Mouse (Mus musculus) testis, adult 2 months (tissue): ENCODE measurements at regions not wholly inside any gene's neighbourhood (a gene's known extent, or its start where the extent isn't known, plus 50 kb on each side); places are given as distances from the start of the nearest gene placed in this dataset.
"Not testable (repeated sequence)": the region's sequence is repeated elsewhere in the genome, so short reads cannot be mapped to it uniquely, and the experiment has no call there.

ENCODE experiments used
- H3K27ac ChIP-seq: fragments of 200-500 bp; 2 replicates; pipeline ENCODE4 v1.5.1; 2012; ENCODE audit warnings: low read depth, low read length; ENCODE audit not compliant: control insufficient read depth, insufficient read depth
- H3K27me3 ChIP-seq: fragments of 200-500 bp; 2 replicates; pipeline ENCODE4 v1.6.1; 2012; ENCODE audit warnings: mild to moderate bottlenecking, low read length, moderate library complexity; ENCODE audit not compliant: control insufficient read depth, insufficient read depth
- H3K36me3 ChIP-seq: fragments of 200-500 bp; 2 replicates; pipeline ENCODE4 v1.6.1; 2012; ENCODE audit warnings: mild to moderate bottlenecking, low read length; ENCODE audit not compliant: control insufficient read depth, insufficient read depth
- H3K4me1 ChIP-seq: fragments of 200-500 bp; 2 replicates; pipeline ENCODE4 v1.6.1; 2012; ENCODE audit warnings: low read length; ENCODE audit not compliant: control insufficient read depth, insufficient read depth
- H3K4me3 ChIP-seq: fragments of 200-500 bp; 2 replicates; pipeline ENCODE4 v1.5.1; 2012; ENCODE audit warnings: low read depth, mild to moderate bottlenecking, low read length, moderate library complexity, mixed read lengths; ENCODE audit not compliant: control insufficient read depth
- CTCF ChIP-seq: fragments of 200-500 bp; IDR thresholded peaks from 2 replicates; pipeline ENCODE4 v1.5.1; 2012; ENCODE audit warnings: low read depth, mild to moderate bottlenecking, inconsistent platforms, low read length, moderate library complexity; ENCODE audit not compliant: control insufficient read depth, insufficient read depth, insufficient replicate concordance
- POLR2A ChIP-seq: fragments of 200-500 bp; IDR thresholded peaks from 2 replicates; pipeline ENCODE4 v1.6.1; 2012; ENCODE audit warnings: low read depth, mild to moderate bottlenecking, inconsistent platforms, low read length, moderate library complexity; ENCODE audit not compliant: control insufficient read depth

DNA sequence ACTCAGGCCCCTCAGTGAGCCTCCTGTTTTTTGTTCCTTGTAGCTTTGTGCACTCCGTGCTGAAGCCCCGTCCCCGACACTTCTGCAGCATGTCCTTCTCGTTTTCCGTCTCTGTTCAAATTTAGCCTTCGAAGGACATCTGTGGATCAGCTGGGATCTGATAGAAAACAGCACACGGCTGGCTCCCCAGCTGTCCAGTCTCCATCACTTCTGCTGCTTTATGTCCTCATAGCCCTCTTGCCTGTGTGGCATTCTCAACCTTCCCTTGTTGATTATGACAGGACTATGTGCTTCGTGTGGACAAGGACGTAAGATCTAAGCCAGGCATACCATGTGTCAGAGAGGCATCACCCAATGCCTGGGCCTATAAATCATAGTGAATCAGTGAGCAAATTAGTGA lies 247.1 kb upstream of the Myo3a start:
- no peaks in the 10 kb centered on the region for H3K27me3 ChIP-seq
- no peak overlapping the region; the same call in 1 of the 2 replicates for H3K27ac ChIP-seq
- H3K4me1 ChIP-seq: no peaks in the 10 kb centered on the region
- peak overlapping the region; percentile 7 for H3K4me3 ChIP-seq
- no peak for TF ChIP-seq POLR2A
- TF ChIP-seq CTCF: no peak
- H3K36me3 ChIP-seq: no peaks in the 10 kb centered on the region

DNA sequence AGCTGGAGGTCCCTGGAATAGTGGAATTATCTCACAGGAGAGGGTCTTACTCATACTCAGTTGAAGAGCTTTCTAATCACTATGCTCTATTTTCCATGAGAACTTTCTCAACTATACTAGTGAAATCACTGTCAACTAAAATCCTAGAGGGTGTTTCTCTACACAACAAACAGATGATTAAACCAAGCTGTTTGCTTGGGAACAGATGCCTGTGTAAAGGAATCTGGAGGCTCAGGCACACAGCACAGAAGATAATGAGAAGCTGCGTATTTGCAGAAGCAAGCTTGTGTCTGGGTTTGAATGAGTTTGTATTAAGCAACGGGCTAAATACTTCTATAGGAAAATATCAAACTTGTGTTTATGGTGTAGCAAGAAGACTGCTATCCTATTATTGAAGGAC lies 202.9 kb upstream of the Myo3a start:
- Histone ChIP-seq H3K4me3 (no peak overlapping the region), H3K36me3 (no peaks in the 10 kb centered on the region)
- TF ChIP-seq CTCF (no peak), POLR2A (no peak)

DNA sequence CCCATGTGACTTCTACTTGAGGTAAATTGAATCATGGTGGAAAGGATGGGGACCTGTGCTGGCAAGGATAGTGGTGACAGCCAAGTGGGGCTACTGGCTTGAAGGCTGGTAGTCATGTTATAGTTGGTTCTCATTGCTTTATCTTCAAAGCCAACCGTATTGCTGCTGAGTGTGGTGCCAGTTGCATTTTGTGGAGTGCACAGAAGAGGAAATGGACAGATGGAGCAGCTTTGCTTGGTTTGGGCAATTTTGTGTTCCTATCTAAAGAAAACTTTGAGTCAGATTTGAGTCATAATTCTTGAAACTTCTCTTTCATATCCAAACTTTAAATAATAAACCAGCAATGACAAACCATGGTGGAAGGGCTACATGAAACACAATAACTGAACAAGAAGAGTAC lies 200.5 kb upstream of the Myo3a start:
- no peaks in the 10 kb centered on the region for H3K27me3 ChIP-seq
- TF ChIP-seq POLR2A (no peak), CTCF (no peak)

More for the DNA sequence above, 202.9 kb upstream of the Myo3a start:
- H3K4me1 ChIP-seq: no peaks in the 10 kb centered on the region
- no peaks in the 10 kb centered on the region for H3K27me3 ChIP-seq
- H3K27ac ChIP-seq: no peak overlapping the region

DNA sequence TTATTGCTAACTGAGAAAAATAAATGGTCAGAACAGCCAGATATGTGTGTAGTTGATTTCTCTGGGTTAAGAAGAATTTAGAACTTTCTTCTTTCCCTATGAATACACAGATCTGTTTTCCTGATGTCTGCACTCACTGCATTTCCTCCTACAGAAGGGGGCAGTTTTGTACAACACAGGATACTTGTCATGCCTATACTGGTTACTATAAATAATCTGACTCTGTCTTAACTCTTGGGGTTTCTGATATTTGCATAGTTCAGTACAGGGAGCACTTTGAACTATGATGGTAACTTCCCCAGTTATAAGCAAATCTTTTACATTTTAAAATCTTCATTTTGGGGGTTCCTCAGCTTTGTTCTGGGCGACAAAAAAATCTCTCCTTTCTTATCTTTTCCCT lies 198.7 kb upstream of the Myo3a start:
- Histone ChIP-seq H3K4me3 (no peak overlapping the region), H3K27ac (no peak overlapping the region), H3K27me3 (no peaks in the 10 kb centered on the region), H3K4me1 (no peaks in the 10 kb centered on the region), H3K36me3 (no peaks in the 10 kb centered on the region)
- no peak for TF ChIP-seq CTCF
- TF ChIP-seq POLR2A: no peak

More for the DNA sequence above, 200.5 kb upstream of the Myo3a start:
- H3K27ac ChIP-seq: no peak overlapping the region
- H3K4me1 ChIP-seq: no peaks in the 10 kb centered on the region
- no peaks in the 10 kb centered on the region for H3K36me3 ChIP-seq
- H3K4me3 ChIP-seq: no peak overlapping the region

DNA sequence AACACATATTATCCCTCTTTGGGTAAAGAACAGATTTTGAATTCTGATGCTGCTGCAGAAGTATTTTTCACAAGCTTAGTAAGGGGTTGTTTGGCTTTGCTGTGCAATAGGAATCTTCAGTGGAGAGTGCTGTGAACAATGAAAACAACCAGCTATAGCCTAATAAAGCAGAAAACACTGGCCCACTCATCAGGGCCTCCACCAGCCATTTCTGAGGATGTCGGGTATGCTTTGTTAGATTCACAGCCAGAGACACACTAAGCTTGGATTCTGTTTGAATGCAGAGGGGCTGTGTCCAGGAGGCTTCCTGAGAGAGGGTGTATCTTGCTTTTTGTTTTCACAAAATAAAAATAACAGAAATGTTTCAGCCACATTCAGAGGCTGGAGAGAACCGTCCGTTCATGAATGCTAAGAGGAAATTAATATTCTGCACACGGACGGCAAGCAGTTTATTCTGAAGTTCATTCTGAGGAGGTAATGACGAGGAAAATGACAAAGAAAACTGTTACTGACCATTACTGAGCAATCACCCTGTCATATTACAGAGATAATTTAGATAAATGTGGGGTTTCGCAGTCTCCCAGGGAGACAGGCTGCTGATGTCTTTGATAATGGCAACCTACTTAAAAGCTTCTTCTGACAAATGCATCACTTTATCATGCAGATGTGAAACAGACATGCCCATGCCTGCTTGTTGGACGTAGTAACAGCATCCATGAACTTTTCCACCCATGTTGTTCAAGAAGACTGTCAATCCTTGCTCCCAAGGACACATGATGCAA lies 198.1 kb upstream of the Myo3a start:
- no peaks in the 10 kb centered on the region for H3K36me3 ChIP-seq
- H3K4me1 ChIP-seq: no peaks in the 10 kb centered on the region
- H3K27me3 ChIP-seq: no peaks in the 10 kb centered on the region
- H3K4me3 ChIP-seq: no peak overlapping the region
- H3K27ac ChIP-seq: no peak overlapping the region
- TF ChIP-seq POLR2A (no peak), CTCF (no peak)

DNA sequence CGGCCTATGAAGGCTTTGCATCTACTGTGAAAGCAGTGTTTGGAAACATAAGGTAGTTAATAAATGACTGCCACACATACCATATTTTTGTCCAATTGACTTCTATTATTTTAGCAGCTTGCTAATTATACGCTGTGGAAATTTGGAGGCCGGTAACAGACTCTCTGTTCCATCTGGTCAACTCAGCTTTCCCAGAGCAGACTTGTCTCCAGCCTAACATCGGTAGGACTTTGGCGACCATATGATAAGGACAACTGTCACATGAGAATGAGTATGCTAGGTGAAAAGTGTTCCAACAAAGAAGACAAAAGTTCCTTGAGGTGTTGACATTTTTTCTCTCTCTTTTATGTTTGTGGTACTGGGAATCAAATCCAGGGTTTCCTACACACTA lies 197.5 kb upstream of the Myo3a start:
- Histone ChIP-seq H3K27me3 (no peaks in the 10 kb centered on the region), H3K4me3 (no peak overlapping the region), H3K4me1 (no peaks in the 10 kb centered on the region), H3K36me3 (no peaks in the 10 kb centered on the region), H3K27ac (no peak overlapping the region)
- no peak for TF ChIP-seq POLR2A
- no peak for TF ChIP-seq CTCF

DNA sequence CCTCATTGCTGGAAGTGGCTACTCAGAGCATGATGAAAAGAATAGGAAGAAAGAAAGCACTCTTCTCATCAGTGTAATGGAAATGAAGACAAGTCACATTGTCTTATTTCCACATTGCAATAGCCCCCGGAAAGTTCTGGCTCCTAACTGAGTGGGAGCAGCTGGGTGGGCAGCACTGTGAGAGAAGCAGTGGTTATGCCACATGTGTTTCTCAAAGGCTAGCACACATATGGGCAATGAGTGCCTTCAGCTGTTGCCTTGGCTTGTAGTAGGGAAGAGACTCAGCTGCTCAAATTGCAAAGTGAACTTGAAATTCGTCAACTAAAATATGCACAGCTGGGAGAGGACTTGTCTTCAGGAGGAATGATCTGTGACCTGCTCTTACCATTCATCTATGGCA lies 190.5 kb upstream of the Myo3a start:
- no peak overlapping the region for H3K4me3 ChIP-seq
- TF ChIP-seq CTCF (no peak), POLR2A (no peak)
- H3K27me3 ChIP-seq: no peaks in the 10 kb centered on the region
- no peaks in the 10 kb centered on the region for H3K36me3 ChIP-seq
- no peak overlapping the region for H3K27ac ChIP-seq
- H3K4me1 ChIP-seq: no peaks in the 10 kb centered on the region

DNA sequence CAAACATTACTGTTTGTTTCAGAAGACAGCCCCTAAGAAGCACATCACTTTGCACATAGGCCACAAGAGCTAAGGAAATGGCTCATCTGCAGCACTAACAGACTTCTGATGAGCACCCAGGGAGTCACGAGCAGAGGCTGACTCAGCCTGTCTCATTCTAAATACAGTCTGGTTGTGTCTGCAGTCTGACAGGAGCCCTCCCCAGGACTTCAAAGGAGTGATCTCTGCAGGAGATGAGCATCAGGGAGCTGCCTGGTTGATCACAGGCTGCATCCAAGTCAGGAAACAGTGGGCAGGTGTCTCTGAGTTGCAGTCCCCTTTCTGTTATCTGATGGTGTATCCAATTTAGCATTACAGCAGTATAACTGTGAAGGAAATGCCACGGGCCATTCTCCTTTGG lies 188.5 kb upstream of the Myo3a start:
- TF ChIP-seq POLR2A (no peak), CTCF (no peak)
- H3K27ac ChIP-seq: no peak overlapping the region
- H3K27me3 ChIP-seq: no peaks in the 10 kb centered on the region
- no peaks in the 10 kb centered on the region for H3K36me3 ChIP-seq
- no peaks in the 10 kb centered on the region for H3K4me1 ChIP-seq
- no peak overlapping the region; the same call in 1 of the 2 replicates for H3K4me3 ChIP-seq

DNA sequence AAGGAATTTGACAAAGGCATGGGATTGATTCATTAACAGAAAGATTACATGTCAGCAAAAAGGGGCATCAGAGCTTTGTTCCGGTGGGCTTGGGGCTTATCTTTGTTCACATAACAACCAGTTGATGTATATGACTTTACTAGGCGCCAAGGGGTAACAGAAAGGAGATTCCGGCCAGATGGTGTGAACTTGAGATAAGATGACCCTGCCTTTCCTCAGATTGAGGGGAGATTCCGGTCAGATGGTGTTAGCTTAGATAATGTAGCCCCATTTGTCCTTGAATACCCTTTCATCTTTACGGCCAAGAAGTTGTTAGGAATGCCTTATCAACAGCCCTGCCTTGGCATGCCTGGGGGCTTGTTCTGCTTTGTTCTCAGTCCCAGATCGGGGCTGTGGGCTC lies 183.4 kb upstream of the Myo3a start:
- not testable (repeated sequence) for H3K27ac ChIP-seq, H3K4me3 ChIP-seq, H3K4me1 ChIP-seq, H3K36me3 ChIP-seq, H3K27me3 ChIP-seq
